Mouse (Mus musculus) forebrain, embryonic 14.5 days (tissue): Measurements from ENCODE around the gene Khdrbs2. TPM values are rescaled to one million over a fixed set of nuclear protein-coding genes. Genes with fewer than 3 reads are reported as not detected.
A peak's percentile ranks its signal among the peaks of the same experiment; 100 is the strongest.

Experiments used
- ATAC-seq: fragments of 200-750 bp; cut with Nextera tagmentation; 2 replicates; pipeline ENCODE4 v1.8.0; 2017; ENCODE audit warnings: mild to moderate bottlenecking, moderate library complexity
- DNase-seq: peaks from one replicate; pipeline ENCODE4 v3.0.0-alpha.2; 2015; ENCODE audit warnings: low spot score
- H3K27ac ChIP-seq: fragments of 300-500 bp; sonication (generic); 2 replicates; pipeline ENCODE4 v1.5.1; 2014; ENCODE audit warnings: low read depth, mild to moderate bottlenecking, control low read depth, low read length, moderate library complexity
- H3K27me3 ChIP-seq: fragments of 300-500 bp; sonication (generic); replicated peaks from 2 replicates; pipeline ENCODE4 v1.6.1; 2014; ENCODE audit warnings: low read length, control low read depth, mixed read lengths; ENCODE audit not compliant: control insufficient read depth, insufficient read depth
- H3K36me3 ChIP-seq: fragments of 300-500 bp; sonication (generic); 2 replicates; pipeline ENCODE4 v1.6.1; 2014; ENCODE audit warnings: low read length, control low read depth; ENCODE audit not compliant: control insufficient read depth, insufficient read depth
- H3K4me1 ChIP-seq: fragments of 300-500 bp; sonication (generic); 2 replicates; pipeline ENCODE4 v1.6.1; 2014; ENCODE audit warnings: antibody characterized with exemption, low read length, control low read depth; ENCODE audit not compliant: control insufficient read depth, insufficient read depth
- H3K4me2 ChIP-seq: fragments of 300-500 bp; sonication (generic); 2 replicates; pipeline ENCODE4 v1.6.1; 2014; ENCODE audit warnings: mild to moderate bottlenecking, control low read depth, low read length
- H3K4me3 ChIP-seq: fragments of 300-500 bp; sonication (generic); 2 replicates; pipeline ENCODE4 v1.5.1; 2014; ENCODE audit warnings: low read depth, low read length, control low read depth
- H3K9ac ChIP-seq: fragments of 300-500 bp; sonication (generic); 2 replicates; pipeline ENCODE4 v1.6.1; 2014; ENCODE audit warnings: mild to moderate bottlenecking, low read length, control low read depth, moderate library complexity
- H3K9me3 ChIP-seq: fragments of 300-500 bp; sonication (generic); replicated peaks from 2 replicates; pipeline ENCODE4 v1.6.1; 2016; ENCODE audit warnings: low read length, control low read depth, mixed read lengths; ENCODE audit not compliant: control insufficient read depth
- WGBS: fragments of 180-500 bp; shearing (Covaris S2); extraction: QIAGEN DNeasy Blood & Tissue Kit; methylation state at CpG from one replicate; pipeline ENCODE4 v1.1.7; 2014; 5-methylcytosine and 5-hydroxymethylcytosine counted together
- polyA plus RNA-seq: library from polyadenylated mRNA; unstranded; fragments of >200 nt; fragmentation: Nextera tagmentation; extraction: Ambion mirVana; gene quantifications from 2 replicates; pipeline ENCODE4 v1.2.1, GENCODE M21; 2014

Gene Khdrbs2
- polyA plus RNA-seq, 1 experiment from 2014 or later = 53.7 TPM

- H3K4me2 ChIP-seq = no peak overlapping the region
- H3K36me3 ChIP-seq = no peaks in the 10 kb centered on the region
- ATAC-seq (no peak), DNase-seq (no peak)
- H3K9me3 ChIP-seq = no peaks in the 10 kb centered on the region
- H3K27me3 ChIP-seq = no peaks in the 10 kb centered on the region
- no peak overlapping the region for H3K27ac ChIP-seq
- WGBS = 85% methylated on average over 5 of the region's 5 CpGs
- no peak overlapping the region for H3K4me3 ChIP-seq
- H3K9ac ChIP-seq = no peak overlapping the region
- H3K4me1 ChIP-seq = no peaks in the 10 kb centered on the region
Measured at GRCm38 (mm10) chr1:32301391-32301790, 128.9 kb downstream of the Khdrbs2 start.

- H3K27ac ChIP-seq = no peak overlapping the region
- H3K4me2 ChIP-seq = no peak overlapping the region
- no peak; the same call in 1 of the 2 replicates for ATAC-seq
- no peaks in the 10 kb centered on the region for H3K36me3 ChIP-seq
- WGBS = 68% methylated on average over 3 of the region's 3 CpGs
- H3K4me3 ChIP-seq = no peak overlapping the region
- DNase-seq = no peak
- H3K27me3 ChIP-seq = no peaks in the 10 kb centered on the region
- H3K4me1 ChIP-seq = no peaks in the 10 kb centered on the region
- no peak overlapping the region for H3K9ac ChIP-seq
- H3K9me3 ChIP-seq = no peaks in the 10 kb centered on the region
Measured at GRCm38 (mm10) chr1:32309074-32309473, 136.6 kb downstream of the Khdrbs2 start.

- Histone ChIP-seq H3K27me3 (no peaks in the 10 kb centered on the region), H3K4me1 (no peaks in the 10 kb centered on the region), H3K9me3 (no peaks in the 10 kb centered on the region), H3K27ac (no peak overlapping the region), H3K4me2 (no peak overlapping the region), H3K9ac (no peak overlapping the region), H3K4me3 (no peak overlapping the region), H3K36me3 (no peaks in the 10 kb centered on the region)
- DNase-seq = peak; percentile 78
- ATAC-seq = peak; percentile 89
Measured at GRCm38 (mm10) chr1:32309637-32310036, 137.1 kb downstream of the Khdrbs2 start.

GRCm38 (mm10) chr1:32339108-32339507, 166.6 kb downstream of the Khdrbs2 start:
- no peak for ATAC-seq
- WGBS = 86% methylated on average over 1 of the region's 1 CpGs

GRCm38 (mm10) chr1:32347538-32347937, 175.0 kb downstream of the Khdrbs2 start:
- DNase-seq = no peak
- Histone ChIP-seq H3K9me3 (no peaks in the 10 kb centered on the region), H3K4me1 (no peaks in the 10 kb centered on the region), H3K4me3 (no peak overlapping the region), H3K36me3 (no peaks in the 10 kb centered on the region), H3K27me3 (no peaks in the 10 kb centered on the region), H3K4me2 (no peak overlapping the region), H3K27ac (no peak overlapping the region), H3K9ac (no peak overlapping the region)
- 79% methylated on average over 2 of the region's 2 CpGs for WGBS
- no peak for ATAC-seq

More at GRCm38 (mm10) chr1:32339108-32339507, 166.6 kb downstream of the Khdrbs2 start:
- H3K27ac ChIP-seq = no peak overlapping the region
- H3K4me2 ChIP-seq = no peak overlapping the region
- no peak overlapping the region for H3K9ac ChIP-seq
- H3K27me3 ChIP-seq = no peaks in the 10 kb centered on the region
- no peaks in the 10 kb centered on the region for H3K4me1 ChIP-seq
- H3K36me3 ChIP-seq = no peaks in the 10 kb centered on the region
- no peaks in the 10 kb centered on the region for H3K9me3 ChIP-seq
- no peak for DNase-seq
- no peak overlapping the region for H3K4me3 ChIP-seq

GRCm38 (mm10) chr1:32352076-32352475, 179.6 kb downstream of the Khdrbs2 start:
- no peaks in the 10 kb centered on the region for H3K27me3 ChIP-seq
- H3K27ac ChIP-seq = no peak overlapping the region
- no peak overlapping the region for H3K4me3 ChIP-seq
- DNase-seq (no peak), ATAC-seq (no peak)
- no peaks in the 10 kb centered on the region for H3K36me3 ChIP-seq
- no peak overlapping the region for H3K9ac ChIP-seq
- no peak overlapping the region for H3K4me2 ChIP-seq
- no peaks in the 10 kb centered on the region for H3K4me1 ChIP-seq
- 75% methylated on average over 1 of the region's 1 CpGs for WGBS
- no peaks in the 10 kb centered on the region for H3K9me3 ChIP-seq

GRCm38 (mm10) chr1:32363539-32363938, 191.0 kb downstream of the Khdrbs2 start:
- H3K4me2 ChIP-seq = no peak overlapping the region
- 47% methylated on average over 2 of the region's 2 CpGs for WGBS
- H3K4me3 ChIP-seq = no peak overlapping the region
- peak; percentile 72 for DNase-seq
- H3K27ac ChIP-seq = no peak overlapping the region
- H3K36me3 ChIP-seq = no peaks in the 10 kb centered on the region
- no peaks in the 10 kb centered on the region for H3K4me1 ChIP-seq
- no peak overlapping the region for H3K9ac ChIP-seq
- H3K9me3 ChIP-seq = no peaks in the 10 kb centered on the region
- H3K27me3 ChIP-seq = no peaks in the 10 kb centered on the region
- peak; percentile 86 for ATAC-seq

GRCm38 (mm10) chr1:32397553-32397952, 225.0 kb downstream of the Khdrbs2 start:
- DNase-seq = peak; percentile 55
- no peak overlapping the region for H3K27ac ChIP-seq
- H3K9me3 ChIP-seq = no peaks in the 10 kb centered on the region
- no peak overlapping the region for H3K4me2 ChIP-seq
- ATAC-seq = peak; percentile 76; the same call in 1 of the 2 replicates
- no peak overlapping the region for H3K9ac ChIP-seq
- 72% methylated on average over 6 of the region's 6 CpGs for WGBS
- H3K4me1 ChIP-seq = no peaks in the 10 kb centered on the region
- H3K27me3 ChIP-seq = no peaks in the 10 kb centered on the region
- H3K36me3 ChIP-seq = no peaks in the 10 kb centered on the region
- no peak overlapping the region for H3K4me3 ChIP-seq

GRCm38 (mm10) chr1:32407651-32408050, 235.1 kb downstream of the Khdrbs2 start:
- Histone ChIP-seq H3K36me3 (no peaks in the 10 kb centered on the region), H3K9ac (no peak overlapping the region), H3K4me2 (no peak overlapping the region), H3K4me3 (no peak overlapping the region), H3K4me1 (no peaks in the 10 kb centered on the region), H3K27ac (no peak overlapping the region), H3K27me3 (no peaks in the 10 kb centered on the region), H3K9me3 (no peaks in the 10 kb centered on the region)
- 96% methylated on average over 2 of the region's 2 CpGs for WGBS
- no peak for ATAC-seq
- DNase-seq = no peak
